Mouse (Mus musculus): ENCODE measurements around the gene Arpc1b.

GRCm38 (mm10) chr5:145115736-145116135, 1.7 kb downstream of the Arpc1b start:
- TF ChIP-seq POLR2A (IDR thresholded peaks at IDR 0.05; ENCODE audit: borderline replicate concordance, control insufficient read depth, low read depth, low read length) (no peak), CTCF (IDR thresholded peaks at IDR 0.05; ENCODE audit: control insufficient read depth, insufficient read depth, low read length) (no peak)
